Mouse (Mus musculus) intestine, embryonic 16.5 days (tissue): Measurements from ENCODE around the gene Bbx. TPM values are rescaled to one million over a fixed set of nuclear protein-coding genes. Genes with fewer than 3 reads are reported as not detected.

ENCODE experiments used
- ATAC-seq: fragments of 200-750 bp; cut with Nextera tagmentation; 2 replicates; pipeline ENCODE4 v1.8.0; 2017; ENCODE audit warnings: moderate TSS enrichment, moderate library complexity
- H3K27ac ChIP-seq: fragments of 300-500 bp; sonication (generic); 2 replicates; pipeline ENCODE4 v1.5.1; 2014; ENCODE audit warnings: mild to moderate bottlenecking, low read length
- H3K27me3 ChIP-seq: fragments of 300-500 bp; sonication (generic); replicated peaks from 2 replicates; pipeline ENCODE4 v1.6.1; 2014; ENCODE audit warnings: low read length, control low read depth, mixed read lengths; ENCODE audit not compliant: control insufficient read depth, insufficient read depth
- H3K36me3 ChIP-seq: fragments of 300-500 bp; sonication (generic); 2 replicates; pipeline ENCODE4 v1.6.1; 2014; ENCODE audit warnings: low read length, control low read depth; ENCODE audit not compliant: control insufficient read depth, insufficient read depth
- H3K4me1 ChIP-seq: fragments of 300-500 bp; sonication (generic); 2 replicates; pipeline ENCODE4 v1.6.1; 2014; ENCODE audit warnings: low read length, control low read depth, mixed read lengths; ENCODE audit not compliant: control insufficient read depth, insufficient read depth
- H3K4me2 ChIP-seq: fragments of 300-500 bp; sonication (generic); 2 replicates; pipeline ENCODE4 v1.6.1; 2014; ENCODE audit warnings: low read depth, low read length, control low read depth
- H3K4me3 ChIP-seq: fragments of 300-500 bp; sonication (generic); 2 replicates; pipeline ENCODE4 v1.5.1; 2014; ENCODE audit warnings: mild to moderate bottlenecking, low read length
- H3K9ac ChIP-seq: fragments of 300-500 bp; sonication (generic); 2 replicates; pipeline ENCODE4 v1.6.1; 2014; ENCODE audit warnings: low read depth, low read length
- H3K9me3 ChIP-seq: fragments of 300-500 bp; sonication (generic); 2 replicates; pipeline ENCODE4 v1.6.1; 2016; ENCODE audit warnings: low read length, control low read depth; ENCODE audit not compliant: control insufficient read depth
- WGBS: fragments of 180-500 bp; shearing (Covaris S2); extraction: QIAGEN DNeasy Blood & Tissue Kit; methylation state at CpG from one replicate; pipeline ENCODE4 v1.1.7; 2014; 5-methylcytosine and 5-hydroxymethylcytosine counted together
- polyA plus RNA-seq: library from polyadenylated mRNA; unstranded; fragments of >200 nt; fragmentation: Nextera tagmentation; extraction: Ambion mirVana; gene quantifications from 2 replicates; pipeline ENCODE4 v1.2.1, GENCODE M21; 2015

Gene Bbx
- polyA plus RNA-seq, 1 experiment from 2014 or later = 30.7 TPM

- no peak overlapping the region for H3K27ac ChIP-seq
- H3K36me3 ChIP-seq = no peaks in the 10 kb centered on the region
- no peaks in the 10 kb centered on the region for H3K27me3 ChIP-seq
- H3K9ac ChIP-seq = no peak overlapping the region
- no peak overlapping the region for H3K4me2 ChIP-seq
- 31% methylated on average over 1 of the region's 1 CpGs for WGBS
- no peak for ATAC-seq
- H3K9me3 ChIP-seq = no peaks in the 10 kb centered on the region
- H3K4me1 ChIP-seq = no peaks in the 10 kb centered on the region
- H3K4me3 ChIP-seq = no peak overlapping the region
These were observed 12.1 kb downstream of the Bbx start for GRCm38 (mm10) chr16:50420130-50420529.

GRCm38 (mm10) chr16:50415406-50415805, 16.8 kb downstream of the Bbx start:
- no peak overlapping the region for H3K4me3 ChIP-seq
- H3K9ac ChIP-seq = no peak overlapping the region
- no peaks in the 10 kb centered on the region for H3K9me3 ChIP-seq
- 79% methylated on average over 8 of the region's 8 CpGs for WGBS
- H3K36me3 ChIP-seq = no peaks in the 10 kb centered on the region
- no peaks in the 10 kb centered on the region for H3K4me1 ChIP-seq
- ATAC-seq = no peak
- H3K4me2 ChIP-seq = no peak overlapping the region
- H3K27me3 ChIP-seq = no peaks in the 10 kb centered on the region
- no peak overlapping the region for H3K27ac ChIP-seq

GRCm38 (mm10) chr16:50402851-50403250, 29.3 kb downstream of the Bbx start:
- Histone ChIP-seq H3K9me3 (no peaks in the 10 kb centered on the region), H3K4me2 (no peak overlapping the region), H3K27ac (no peak overlapping the region), H3K9ac (no peak overlapping the region), H3K4me1 (no peaks in the 10 kb centered on the region), H3K27me3 (no peaks in the 10 kb centered on the region), H3K36me3 (no peaks in the 10 kb centered on the region), H3K4me3 (no peak overlapping the region)
- WGBS = 57% methylated on average over 5 of the region's 5 CpGs
- ATAC-seq = no peak

- H3K36me3 ChIP-seq = no peaks in the 10 kb centered on the region
- no peak overlapping the region for H3K4me3 ChIP-seq
- no peak overlapping the region for H3K27ac ChIP-seq
- H3K9ac ChIP-seq = no peak overlapping the region
- no peaks in the 10 kb centered on the region for H3K9me3 ChIP-seq
- no peaks in the 10 kb centered on the region for H3K4me1 ChIP-seq
- no peaks in the 10 kb centered on the region for H3K27me3 ChIP-seq
- H3K4me2 ChIP-seq = no peak overlapping the region
- 87% methylated on average over 6 of the region's 6 CpGs for WGBS
- ATAC-seq = no peak
These were observed 32.4 kb downstream of the Bbx start for GRCm38 (mm10) chr16:50399775-50400174.

- Histone ChIP-seq H3K9ac (no peak overlapping the region), H3K9me3 (no peaks in the 10 kb centered on the region), H3K4me1 (no peaks in the 10 kb centered on the region), H3K27ac (no peak overlapping the region), H3K27me3 (no peaks in the 10 kb centered on the region), H3K4me2 (no peak overlapping the region), H3K36me3 (no peaks in the 10 kb centered on the region), H3K4me3 (no peak overlapping the region)
- no peak for ATAC-seq
- whole genome bisulfite sequencing = 89% methylated on average over 4 of the region's 4 CpGs
These were observed 33.6 kb downstream of the Bbx start for GRCm38 (mm10) chr16:50398564-50398963.

DNA sequence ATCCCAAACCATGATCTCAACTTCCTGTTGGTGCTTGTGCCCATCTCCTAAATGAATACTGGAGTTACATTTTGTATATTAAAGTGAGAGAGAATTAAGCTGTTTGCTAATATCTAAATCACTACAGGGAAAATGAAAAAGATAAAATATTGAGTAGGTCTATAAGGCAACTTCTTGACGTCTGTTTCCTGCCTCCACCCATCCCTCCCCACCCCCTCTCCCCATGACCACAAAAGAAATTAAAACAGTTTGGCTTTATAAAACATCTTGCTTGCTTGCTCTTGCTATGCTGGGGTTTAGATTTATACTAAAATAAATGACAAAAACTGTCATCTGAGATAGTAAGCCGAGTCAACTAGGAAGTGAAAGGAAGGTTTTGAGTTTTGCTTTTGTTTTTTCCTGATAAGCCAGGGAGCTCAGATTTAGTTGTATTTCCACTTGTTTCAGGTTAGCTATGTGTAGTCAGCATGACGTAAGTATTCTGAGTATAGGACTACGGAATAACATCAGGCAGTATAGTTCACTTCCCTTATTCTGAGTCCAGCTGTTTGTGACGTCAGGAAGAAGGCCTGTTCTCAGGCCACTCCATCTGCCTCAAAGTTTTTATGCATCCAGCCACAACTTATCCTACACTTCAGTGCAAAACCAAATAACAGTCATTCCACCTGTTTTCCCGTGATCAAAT, 36.1 kb downstream of the Bbx start:
- H3K27me3 ChIP-seq = no peaks in the 10 kb centered on the region
- H3K27ac ChIP-seq = no peak overlapping the region
- no peak overlapping the region for H3K4me2 ChIP-seq
- H3K4me1 ChIP-seq = no peaks in the 10 kb centered on the region
- ATAC-seq = no peak
- no peaks in the 10 kb centered on the region for H3K36me3 ChIP-seq
- H3K4me3 ChIP-seq = no peak overlapping the region
- no peak overlapping the region for H3K9ac ChIP-seq
- WGBS = 79% methylated on average over 6 of the region's 6 CpGs
- H3K9me3 ChIP-seq = no peaks in the 10 kb centered on the region

GRCm38 (mm10) chr16:50388499-50388898, 43.7 kb downstream of the Bbx start:
- ATAC-seq = no peak
- Histone ChIP-seq H3K9me3 (no peaks in the 10 kb centered on the region), H3K9ac (no peak overlapping the region), H3K4me2 (no peak overlapping the region), H3K27ac (no peak overlapping the region), H3K36me3 (no peaks in the 10 kb centered on the region), H3K27me3 (no peaks in the 10 kb centered on the region), H3K4me1 (no peaks in the 10 kb centered on the region), H3K4me3 (no peak overlapping the region)
- WGBS = 71% methylated on average over 3 of the region's 3 CpGs

GRCm38 (mm10) chr16:50383541-50383940, 48.6 kb downstream of the Bbx start:
- 89% methylated on average over 8 of the region's 8 CpGs for WGBS
- Histone ChIP-seq H3K27me3 (no peaks in the 10 kb centered on the region), H3K36me3 (no peaks in the 10 kb centered on the region), H3K4me2 (no peak overlapping the region), H3K9ac (no peak overlapping the region), H3K27ac (no peak overlapping the region), H3K4me3 (no peak overlapping the region), H3K9me3 (no peaks in the 10 kb centered on the region), H3K4me1 (no peaks in the 10 kb centered on the region)
- ATAC-seq = no peak

DNA sequence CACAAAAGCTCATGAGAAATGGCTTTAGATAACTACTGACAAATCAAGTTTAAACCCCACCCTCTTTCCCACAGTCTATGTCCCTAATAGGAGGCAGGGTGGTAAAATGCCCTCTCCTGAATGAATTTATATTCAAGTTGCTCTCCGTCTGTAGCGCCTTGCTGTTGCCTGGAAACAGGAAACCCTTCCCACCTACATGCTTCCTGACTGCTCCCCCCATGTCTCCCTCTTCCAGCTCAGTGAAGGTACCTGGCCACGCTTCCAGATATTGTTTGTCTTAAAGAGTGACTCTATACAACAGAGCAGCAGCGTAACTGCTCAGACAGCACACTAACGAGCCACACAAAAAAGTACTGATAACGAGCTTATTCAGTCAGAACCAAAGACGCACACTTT, 50.8 kb downstream of the Bbx start:
- Histone ChIP-seq H3K36me3 (no peaks in the 10 kb centered on the region), H3K27me3 (no peaks in the 10 kb centered on the region), H3K4me3 (no peak overlapping the region), H3K9ac (no peak overlapping the region), H3K27ac (no peak overlapping the region), H3K4me1 (no peaks in the 10 kb centered on the region), H3K9me3 (no peaks in the 10 kb centered on the region), H3K4me2 (peak overlapping the region; percentile 32)
- 0 out of 2 replicates have a peak, but pooled peaks have one; percentile 40 for ATAC-seq
- WGBS = 38% methylated on average over 7 of the region's 7 CpGs
